Mouse (Mus musculus): ENCODE results near the gene Elf5. TPM values are rescaled to one million over a fixed set of nuclear protein-coding genes. Genes with fewer than 3 reads are reported as not detected.

Elf5 gene
- polyA plus RNA-seq, 1 experiment from 2014 or later = 0.10 TPM

DNA sequence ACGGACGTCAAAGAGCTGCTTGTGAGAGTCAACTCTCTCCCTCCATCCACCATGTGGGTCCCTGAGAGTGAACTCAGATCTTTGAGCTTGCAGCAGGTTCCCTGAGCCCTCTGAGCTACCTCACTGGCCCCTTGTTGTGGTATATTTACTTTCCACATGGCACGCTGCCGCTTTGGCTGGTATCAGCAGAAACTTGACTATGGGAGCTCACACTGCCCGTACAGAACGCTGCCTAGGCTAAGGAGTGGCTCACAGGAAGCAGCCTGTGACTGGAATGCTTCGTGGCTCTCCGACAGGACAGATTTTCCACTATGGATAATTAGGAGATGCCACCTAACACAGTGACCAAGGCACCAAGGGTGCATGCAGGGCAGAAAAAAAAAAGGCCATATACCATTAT is 49.7 kb downstream of the Elf5 start:
- ATAC-seq (ENCODE audit: low FRiP score, low read depth) = no peak
- H3K4me3 ChIP-seq = no peak overlapping the region
- no peak overlapping the region for H3K27ac ChIP-seq (replicated peaks)
- no peaks in the 10 kb centered on the region for H3K4me1 ChIP-seq
- H3K9ac ChIP-seq (replicated peaks) = no peak overlapping the region
- H3K27me3 ChIP-seq = no peaks in the 10 kb centered on the region
- no peak overlapping the region for H3K4me2 ChIP-seq (replicated peaks)
- H3K9me3 ChIP-seq = no peaks in the 10 kb centered on the region
- WGBS = 85% methylated on average over 8 of the region's 8 CpGs
- H3K36me3 ChIP-seq = peaks cover 75% of the 10 kb centered on the region

DNA sequence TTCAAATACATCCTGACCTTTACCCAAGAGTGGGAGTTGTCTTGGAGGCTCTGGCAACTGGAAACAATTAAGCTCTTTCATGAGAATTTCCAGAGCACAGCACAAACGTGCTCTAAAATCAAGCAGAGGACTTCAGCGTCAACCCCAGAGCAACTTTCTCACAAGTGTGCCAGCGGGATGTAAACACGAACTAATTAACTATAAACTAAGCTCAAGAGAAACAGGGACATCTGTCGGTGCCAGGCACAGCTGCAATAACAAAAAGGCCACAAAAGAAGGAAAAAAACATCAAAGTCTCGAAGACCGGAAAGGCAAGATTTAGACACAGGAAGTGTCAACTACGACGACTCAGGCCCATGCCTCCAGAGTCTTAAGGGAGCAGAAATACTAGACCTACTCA is 50.3 kb downstream of the Elf5 start:
- Histone ChIP-seq H3K27ac (replicated peaks) (0 out of 2 replicates have a peak overlapping the region, but pooled peaks have one; percentile 8), H3K4me3 (no peak overlapping the region), H3K4me1 (no peaks in the 10 kb centered on the region), H3K4me2 (replicated peaks) (no peak overlapping the region), H3K9me3 (no peaks in the 10 kb centered on the region), H3K9ac (replicated peaks) (no peak overlapping the region), H3K27me3 (no peaks in the 10 kb centered on the region), H3K36me3 (peaks cover 77% of the 10 kb centered on the region)
- no peak for ATAC-seq (ENCODE audit: low FRiP score, low read depth)
- 56% methylated on average over 9 of the region's 9 CpGs for WGBS

DNA sequence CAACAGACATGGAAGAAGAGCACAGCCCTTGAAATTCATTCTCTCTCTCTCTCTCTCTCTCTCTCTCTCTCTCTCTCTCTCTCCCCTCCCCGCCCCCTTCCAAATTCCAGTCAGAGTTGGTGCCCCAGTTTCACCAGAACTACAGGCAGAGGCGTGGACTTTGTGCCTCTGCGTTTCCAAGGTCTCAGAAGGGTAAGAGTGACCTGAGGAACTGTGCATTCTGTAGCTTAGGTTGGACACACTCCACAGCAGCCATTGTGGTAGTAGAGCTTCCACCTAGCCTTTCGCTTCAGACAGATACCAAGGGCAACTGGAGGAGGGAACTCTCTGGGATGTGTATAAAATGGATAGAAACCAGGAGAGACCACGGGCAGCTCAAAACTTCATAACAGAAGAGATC is 51.3 kb downstream of the Elf5 start:
- no peaks in the 10 kb centered on the region for H3K9me3 ChIP-seq

DNA sequence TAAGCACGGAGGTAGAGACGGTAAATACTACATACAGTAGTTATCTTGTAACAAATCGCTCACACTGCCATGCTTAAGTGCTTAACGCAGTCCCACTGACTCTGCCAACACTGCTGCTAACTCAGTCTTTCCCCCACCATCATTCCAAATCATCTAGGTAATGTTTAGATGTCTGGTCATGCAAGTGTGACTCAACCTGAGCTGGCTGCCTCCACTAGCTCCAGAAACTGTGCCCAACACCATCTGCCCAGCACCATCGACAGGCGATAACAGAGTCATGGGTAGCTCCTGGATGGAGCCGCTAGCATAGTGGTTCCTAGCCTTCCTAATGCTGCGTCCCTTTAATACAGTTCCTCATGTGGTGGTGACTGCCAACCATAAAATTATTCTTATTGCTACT is 53.0 kb downstream of the Elf5 start:
- H3K27ac ChIP-seq (replicated peaks) = no peak overlapping the region
- H3K9me3 ChIP-seq = no peaks in the 10 kb centered on the region
- 98% methylated on average over 8 of the region's 8 CpGs for WGBS
- no peaks in the 10 kb centered on the region for H3K4me1 ChIP-seq
- no peak overlapping the region for H3K4me2 ChIP-seq (replicated peaks)
- ATAC-seq (ENCODE audit: low FRiP score, low read depth) = no peak
- H3K9ac ChIP-seq (replicated peaks) = no peak overlapping the region
- H3K27me3 ChIP-seq = no peaks in the 10 kb centered on the region
- peaks cover 71% of the 10 kb centered on the region for H3K36me3 ChIP-seq
- H3K4me3 ChIP-seq = no peak overlapping the region

More for the DNA sequence above, 51.3 kb downstream of the Elf5 start:
- Histone ChIP-seq H3K9ac (replicated peaks) (no peak overlapping the region), H3K27ac (replicated peaks) (no peak overlapping the region), H3K27me3 (no peaks in the 10 kb centered on the region), H3K36me3 (peaks cover 83% of the 10 kb centered on the region), H3K4me1 (no peaks in the 10 kb centered on the region), H3K4me3 (no peak overlapping the region), H3K4me2 (replicated peaks) (no peak overlapping the region)
- no peak for ATAC-seq (ENCODE audit: low FRiP score, low read depth)
- WGBS = 92% methylated on average over 5 of the region's 5 CpGs

DNA sequence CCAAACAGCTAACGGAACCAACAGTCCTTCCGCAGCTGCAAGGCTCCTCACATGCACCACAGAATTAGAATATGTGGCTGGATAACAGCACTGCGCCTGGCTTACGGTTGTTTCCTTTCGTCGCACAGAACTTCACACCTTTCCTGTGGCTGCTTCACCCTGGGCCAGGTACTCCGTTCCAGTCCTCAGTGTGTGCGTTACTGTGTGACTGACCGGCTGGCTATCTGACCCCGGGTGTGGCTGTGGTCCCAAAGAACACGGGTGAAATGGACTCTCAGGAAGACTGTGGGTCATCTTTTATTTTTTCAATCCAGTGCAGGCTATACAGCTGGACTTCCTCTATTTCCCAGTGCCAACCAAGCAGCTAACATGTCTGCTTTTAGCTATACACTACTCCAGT is 53.9 kb downstream of the Elf5 start:
- no peak for ATAC-seq (ENCODE audit: low FRiP score, low read depth)
- H3K4me2 ChIP-seq (replicated peaks) = no peak overlapping the region
- no peak overlapping the region for H3K27ac ChIP-seq (replicated peaks)
- H3K9ac ChIP-seq (replicated peaks) = no peak overlapping the region
- WGBS = 95% methylated on average over 11 of the region's 11 CpGs
- H3K9me3 ChIP-seq = no peaks in the 10 kb centered on the region
- no peak overlapping the region for H3K4me3 ChIP-seq
- no peaks in the 10 kb centered on the region for H3K4me1 ChIP-seq
- peaks cover 71% of the 10 kb centered on the region for H3K36me3 ChIP-seq
- H3K27me3 ChIP-seq = no peaks in the 10 kb centered on the region

DNA sequence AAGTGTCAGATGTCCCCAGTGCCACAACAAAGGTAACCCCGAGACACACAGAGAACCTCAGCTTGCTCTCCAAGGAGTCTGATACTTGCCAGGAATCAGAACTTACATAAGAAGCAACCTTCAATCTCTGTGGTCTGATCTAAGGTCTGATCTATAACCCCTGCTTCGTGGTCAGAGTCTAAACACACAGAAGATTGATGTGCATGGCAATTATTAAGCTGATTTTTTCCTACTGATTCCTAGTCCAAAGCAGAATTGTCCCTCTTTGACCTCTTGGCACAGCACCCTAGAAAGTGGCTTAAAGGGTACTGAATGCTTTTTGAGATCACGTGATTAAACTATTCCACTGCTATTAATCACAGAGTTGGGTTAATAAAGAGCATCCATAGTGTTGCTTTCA is 54.8 kb downstream of the Elf5 start:
- H3K4me1 ChIP-seq = no peaks in the 10 kb centered on the region
- H3K9ac ChIP-seq (replicated peaks) = no peak overlapping the region
- no peaks in the 10 kb centered on the region for H3K27me3 ChIP-seq
- H3K27ac ChIP-seq (replicated peaks) = no peak overlapping the region
- H3K4me2 ChIP-seq (replicated peaks) = no peak overlapping the region
- ATAC-seq (ENCODE audit: low FRiP score, low read depth) = no peak
- WGBS = 90% methylated on average over 3 of the region's 3 CpGs
- peaks cover 73% of the 10 kb centered on the region for H3K36me3 ChIP-seq
- H3K9me3 ChIP-seq = no peaks in the 10 kb centered on the region
- no peak overlapping the region for H3K4me3 ChIP-seq

DNA sequence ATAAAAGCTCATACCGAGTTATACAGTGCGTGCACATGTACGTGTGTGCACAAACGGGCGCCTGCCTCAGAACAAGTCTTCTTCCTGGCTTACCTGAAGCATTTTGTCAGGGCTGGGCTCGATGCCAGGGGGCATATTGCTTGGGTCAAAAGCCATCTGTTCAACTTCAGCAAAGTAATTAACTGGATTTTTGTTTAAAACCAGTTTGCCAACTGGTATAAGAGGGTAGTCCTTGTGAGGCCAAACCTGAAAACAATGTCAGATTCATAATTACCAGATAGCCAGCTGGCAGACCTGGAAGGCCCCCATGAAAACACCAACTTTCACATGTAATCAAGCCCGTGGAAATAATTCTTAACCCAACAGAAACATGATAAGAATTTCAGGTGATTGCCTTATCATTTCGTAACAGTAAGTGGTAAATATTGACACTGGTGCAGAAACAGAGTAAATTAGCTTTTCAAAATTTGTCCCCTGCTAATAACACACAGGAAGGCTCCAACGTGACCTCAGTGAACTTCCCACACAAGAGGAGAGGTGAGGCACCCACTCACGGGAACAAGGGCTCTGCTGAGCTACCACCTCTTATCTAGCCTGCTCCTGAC is 55.6 kb downstream of the Elf5 start:
- Histone ChIP-seq H3K36me3 (peaks cover 69% of the 10 kb centered on the region), H3K27me3 (no peaks in the 10 kb centered on the region), H3K9me3 (no peaks in the 10 kb centered on the region), H3K27ac (replicated peaks) (no peak overlapping the region), H3K4me1 (no peaks in the 10 kb centered on the region), H3K4me2 (replicated peaks) (no peak overlapping the region), H3K9ac (replicated peaks) (no peak overlapping the region), H3K4me3 (no peak overlapping the region)
- WGBS = 92% methylated on average over 10 of the region's 10 CpGs
- no peak for ATAC-seq (ENCODE audit: low FRiP score, low read depth)

DNA sequence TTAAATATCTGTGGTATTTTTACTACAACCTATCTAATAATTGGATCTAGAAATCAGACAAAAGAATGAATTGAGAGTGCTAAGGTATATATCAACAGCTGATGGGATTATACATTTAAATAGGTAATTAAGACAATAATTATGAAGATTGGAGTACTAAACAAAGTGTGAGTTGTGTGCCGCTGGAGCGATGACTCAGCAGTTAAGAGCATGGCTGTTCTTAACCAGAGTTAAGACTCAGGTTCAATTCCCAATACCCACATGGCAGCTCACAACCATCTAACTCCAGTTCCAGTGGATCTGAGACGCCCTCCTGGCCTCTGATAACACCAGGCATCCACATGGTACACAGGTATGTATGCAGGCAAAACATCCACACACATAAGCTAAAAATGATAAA is 61.9 kb downstream of the Elf5 start:
- 97% methylated on average over 3 of the region's 3 CpGs for WGBS

DNA sequence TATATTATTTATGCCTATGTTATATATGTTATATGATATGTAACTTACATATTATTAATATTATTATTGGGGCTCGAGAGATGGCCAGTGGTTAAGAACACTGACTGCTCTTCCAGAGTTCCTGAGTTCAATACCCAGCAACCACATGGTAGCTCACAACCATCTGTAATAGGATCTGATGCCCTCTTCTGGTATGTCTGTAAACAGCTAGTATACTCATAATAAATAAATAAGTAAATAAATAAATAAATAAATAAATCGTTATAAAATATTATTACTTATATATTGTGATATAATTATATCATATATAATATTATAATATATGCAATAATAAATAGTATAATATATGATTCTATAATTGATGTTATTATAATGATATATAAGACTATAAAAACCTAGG is 64.7 kb downstream of the Elf5 start:
- H3K4me3 ChIP-seq = no peak overlapping the region
- H3K9me3 ChIP-seq = no peaks in the 10 kb centered on the region
- H3K27me3 ChIP-seq = no peaks in the 10 kb centered on the region
- no peak overlapping the region for H3K4me2 ChIP-seq (replicated peaks)
- 93% methylated on average over 2 of the region's 2 CpGs for WGBS
- H3K36me3 ChIP-seq = peaks cover 41% of the 10 kb centered on the region
- H3K9ac ChIP-seq (replicated peaks) = no peak overlapping the region
- ATAC-seq (ENCODE audit: low FRiP score, low read depth) = no peak
- no peaks in the 10 kb centered on the region for H3K4me1 ChIP-seq
- H3K27ac ChIP-seq (replicated peaks) = no peak overlapping the region

More for the DNA sequence above, 61.9 kb downstream of the Elf5 start:
- Histone ChIP-seq H3K4me2 (replicated peaks) (no peak overlapping the region), H3K9ac (replicated peaks) (no peak overlapping the region), H3K4me1 (no peaks in the 10 kb centered on the region), H3K36me3 (peaks cover 61% of the 10 kb centered on the region), H3K27me3 (no peaks in the 10 kb centered on the region), H3K9me3 (no peaks in the 10 kb centered on the region), H3K27ac (replicated peaks) (no peak overlapping the region), H3K4me3 (no peak overlapping the region)
- ATAC-seq (ENCODE audit: low FRiP score, low read depth) = no peak

DNA sequence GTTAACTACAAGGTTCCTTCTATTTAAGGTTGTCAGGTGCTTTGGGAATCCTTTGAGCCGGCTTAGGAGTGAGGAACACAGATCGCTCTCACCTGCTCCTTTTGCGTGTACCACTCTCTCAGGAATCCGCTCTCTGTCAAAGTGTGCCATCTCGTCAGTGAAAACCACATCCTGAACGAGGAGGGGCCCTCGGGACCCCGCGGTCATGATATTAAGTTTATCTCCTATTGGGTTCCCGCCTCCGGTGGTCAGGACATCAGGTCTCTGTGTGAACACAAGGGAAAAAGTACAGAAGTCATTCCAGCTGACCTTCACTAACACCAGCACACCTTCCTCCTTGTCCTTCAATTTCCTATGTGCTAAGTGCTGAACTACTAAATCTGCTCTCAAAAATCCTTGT is 65.2 kb downstream of the Elf5 start:
- no peaks in the 10 kb centered on the region for H3K9me3 ChIP-seq
- no peak overlapping the region for H3K27ac ChIP-seq (replicated peaks)
- H3K27me3 ChIP-seq = no peaks in the 10 kb centered on the region
- WGBS = 94% methylated on average over 11 of the region's 11 CpGs
- no peak for ATAC-seq (ENCODE audit: low FRiP score, low read depth)
- no peak overlapping the region for H3K4me2 ChIP-seq (replicated peaks)
- no peak overlapping the region for H3K9ac ChIP-seq (replicated peaks)
- H3K4me1 ChIP-seq = no peaks in the 10 kb centered on the region
- H3K4me3 ChIP-seq = no peak overlapping the region
- H3K36me3 ChIP-seq = peaks cover 36% of the 10 kb centered on the region

DNA sequence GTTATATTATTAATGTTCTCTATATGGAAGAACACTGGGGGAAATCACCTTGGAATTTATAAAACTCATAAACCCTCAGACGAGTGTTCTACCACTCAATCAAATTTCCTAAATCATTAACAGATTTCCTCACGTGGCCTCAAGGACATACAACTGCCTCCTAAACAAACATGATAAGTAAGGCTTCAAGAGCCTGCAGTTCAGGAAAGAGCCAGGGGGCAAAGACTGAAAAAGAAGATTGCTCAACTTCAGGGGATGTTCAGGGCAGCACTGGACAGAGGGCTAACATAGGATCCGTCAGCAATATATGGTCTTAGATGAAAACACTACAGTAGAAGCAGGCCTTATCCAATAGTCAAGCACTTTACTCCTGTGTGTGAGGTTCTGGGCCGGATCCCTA is 66.0 kb downstream of the Elf5 start:
- 86% methylated on average over 4 of the region's 4 CpGs for WGBS
- Histone ChIP-seq H3K36me3 (peaks cover 34% of the 10 kb centered on the region), H3K27me3 (no peaks in the 10 kb centered on the region), H3K9ac (replicated peaks) (no peak overlapping the region), H3K27ac (replicated peaks) (no peak overlapping the region), H3K4me1 (no peaks in the 10 kb centered on the region), H3K4me2 (replicated peaks) (no peak overlapping the region), H3K4me3 (no peak overlapping the region), H3K9me3 (no peaks in the 10 kb centered on the region)
- no peak for ATAC-seq (ENCODE audit: low FRiP score, low read depth)

DNA sequence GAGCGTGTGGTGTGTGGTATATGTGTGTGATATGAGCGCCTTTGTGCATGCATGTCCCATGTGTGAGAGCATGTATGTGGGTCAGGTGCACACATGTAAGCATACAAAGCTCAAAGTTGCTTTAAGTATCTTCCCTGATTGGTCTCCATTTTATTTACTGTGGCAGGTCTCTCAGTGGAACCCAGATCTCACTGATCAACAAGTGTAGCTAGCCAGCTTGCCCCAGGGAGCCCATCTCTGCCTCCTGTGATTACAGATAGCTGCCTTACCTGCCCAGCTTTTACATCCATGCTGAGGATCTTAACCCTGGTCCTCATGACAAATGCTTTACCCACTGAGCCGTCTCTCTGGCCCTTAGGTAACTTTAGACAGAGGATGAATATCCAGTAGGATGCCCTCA is 66.8 kb downstream of the Elf5 start:
- H3K27me3 ChIP-seq = no peaks in the 10 kb centered on the region
- H3K4me1 ChIP-seq = peaks cover 6% of the 10 kb centered on the region; the same call in 1 of the 2 replicates
- no peak for ATAC-seq (ENCODE audit: low FRiP score, low read depth)
- peaks cover 25% of the 10 kb centered on the region for H3K36me3 ChIP-seq
- WGBS = 96% methylated on average over 3 of the region's 3 CpGs
- no peak overlapping the region for H3K27ac ChIP-seq (replicated peaks)
- H3K9me3 ChIP-seq = no peaks in the 10 kb centered on the region
- no peak overlapping the region for H3K4me2 ChIP-seq (replicated peaks)
- H3K4me3 ChIP-seq = no peak overlapping the region
- H3K9ac ChIP-seq (replicated peaks) = no peak overlapping the region

DNA sequence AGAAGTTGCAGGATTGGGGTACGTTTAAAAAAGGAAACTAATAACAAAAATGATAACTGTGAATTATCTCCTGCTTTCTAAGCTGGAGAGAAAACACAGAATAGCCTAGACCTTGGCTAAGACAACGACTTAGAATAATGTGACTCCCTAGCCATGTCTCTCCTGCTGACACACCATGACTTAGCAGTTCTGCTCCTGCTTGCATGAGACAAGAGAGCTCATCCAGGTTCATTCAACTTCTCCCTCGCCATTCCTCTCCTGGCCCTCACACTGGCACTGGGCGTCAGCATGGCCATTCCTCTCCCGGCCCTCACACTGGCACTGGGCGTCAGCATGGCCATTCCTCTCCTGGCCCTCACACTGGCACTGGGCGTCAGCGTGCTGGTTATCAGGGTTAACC is 68.8 kb downstream of the Elf5 start:
- no peak overlapping the region for H3K27ac ChIP-seq (replicated peaks)
- no peak overlapping the region for H3K9ac ChIP-seq (replicated peaks)
- WGBS = 90% methylated on average over 8 of the region's 8 CpGs
- H3K9me3 ChIP-seq = no peaks in the 10 kb centered on the region
- no peak overlapping the region for H3K4me2 ChIP-seq (replicated peaks)
- ATAC-seq (ENCODE audit: low FRiP score, low read depth) = no peak
- no peaks in the 10 kb centered on the region for H3K27me3 ChIP-seq
- H3K4me3 ChIP-seq = no peak overlapping the region
- peaks cover 6% of the 10 kb centered on the region for H3K36me3 ChIP-seq
- peaks cover 18% of the 10 kb centered on the region for H3K4me1 ChIP-seq
